Mouse (Mus musculus) lung, embryonic 15.5 days (tissue): ENCODE measurements at regions not wholly inside any gene's neighbourhood (a gene's known extent, or its start where the extent isn't known, plus 50 kb on each side); places are given as distances from the start of the nearest gene placed in this dataset.

Experiments used
- ATAC-seq: fragments of 200-750 bp; cut with Nextera tagmentation; 2 replicates; pipeline ENCODE4 v1.8.0; 2017; ENCODE audit warnings: moderate number of reproducible peaks, borderline replicate concordance; ENCODE audit not compliant: low FRiP score, low TSS enrichment; ENCODE audit errors: extremely low read depth
- H3K27ac ChIP-seq: fragments of 300-500 bp; sonication (generic); 2 replicates; pipeline ENCODE4 v1.5.1; 2015; ENCODE audit warnings: moderate library complexity, mild to moderate bottlenecking, inconsistent platforms
- H3K27me3 ChIP-seq: fragments of 300-500 bp; sonication (generic); 2 replicates; pipeline ENCODE4 v1.6.1; 2015; ENCODE audit warnings: inconsistent platforms
- H3K36me3 ChIP-seq: fragments of 300-500 bp; sonication (generic); 2 replicates; pipeline ENCODE4 v1.6.1; 2015; ENCODE audit warnings: inconsistent platforms
- H3K4me1 ChIP-seq: fragments of 300-500 bp; sonication (generic); 2 replicates; pipeline ENCODE4 v1.6.1; 2015; ENCODE audit warnings: inconsistent platforms
- H3K4me2 ChIP-seq: fragments of 300-500 bp; sonication (generic); 2 replicates; pipeline ENCODE4 v1.6.1; 2015; ENCODE audit warnings: inconsistent platforms, mild to moderate bottlenecking, moderate library complexity
- H3K4me3 ChIP-seq: fragments of 300-500 bp; sonication (generic); 2 replicates; pipeline ENCODE4 v1.5.1; 2015; ENCODE audit warnings: mild to moderate bottlenecking, inconsistent platforms
- H3K9ac ChIP-seq: fragments of 300-500 bp; sonication (generic); 2 replicates; pipeline ENCODE4 v1.6.1; 2015; ENCODE audit warnings: inconsistent platforms
- H3K9me3 ChIP-seq: fragments of 300-500 bp; sonication (generic); 2 replicates; pipeline ENCODE4 v1.6.1; 2016; ENCODE audit warnings: inconsistent platforms
- WGBS: fragments of 180-500 bp; shearing (Covaris S2); methylation state at CpG from one replicate; pipeline ENCODE4 v1.1.7; 2015; 5-methylcytosine and 5-hydroxymethylcytosine counted together

GRCm38 (mm10) chr5:28903805-28904320 is 291.9 kb upstream of the Rnf32 start:
- H3K4me1 ChIP-seq = no peaks in the 10 kb centered on the region
- H3K4me2 ChIP-seq = no peak overlapping the region
- H3K27me3 ChIP-seq = no peaks in the 10 kb centered on the region
- H3K9ac ChIP-seq = no peak overlapping the region
- 38% methylated on average over 3 of the region's 3 CpGs for WGBS
- H3K36me3 ChIP-seq = no peaks in the 10 kb centered on the region
- H3K9me3 ChIP-seq = no peaks in the 10 kb centered on the region
- ATAC-seq = no peak
- no peak overlapping the region for H3K27ac ChIP-seq
- no peak overlapping the region for H3K4me3 ChIP-seq

- no peak for ATAC-seq
- WGBS = 21% methylated on average over 10 of the region's 10 CpGs
- no peaks in the 10 kb centered on the region for H3K4me1 ChIP-seq
- no peaks in the 10 kb centered on the region for H3K36me3 ChIP-seq
- H3K9ac ChIP-seq = no peak overlapping the region
- no peak overlapping the region for H3K27ac ChIP-seq
- H3K4me2 ChIP-seq = no peak overlapping the region
- H3K9me3 ChIP-seq = no peaks in the 10 kb centered on the region
- no peaks in the 10 kb centered on the region for H3K27me3 ChIP-seq
- no peak overlapping the region for H3K4me3 ChIP-seq
Measured at GRCm38 (mm10) chr5:28892703-28893249, 303.0 kb upstream of the Rnf32 start.

- Histone ChIP-seq H3K4me3 (no peak overlapping the region), H3K4me2 (no peak overlapping the region), H3K36me3 (no peaks in the 10 kb centered on the region), H3K9me3 (no peaks in the 10 kb centered on the region), H3K4me1 (no peaks in the 10 kb centered on the region), H3K27ac (no peak overlapping the region), H3K27me3 (no peaks in the 10 kb centered on the region), H3K9ac (no peak overlapping the region)
- no peak for ATAC-seq
- 70% methylated on average over 7 of the region's 7 CpGs for WGBS
Measured at GRCm38 (mm10) chr5:28891988-28892387, 303.8 kb upstream of the Rnf32 start.

DNA sequence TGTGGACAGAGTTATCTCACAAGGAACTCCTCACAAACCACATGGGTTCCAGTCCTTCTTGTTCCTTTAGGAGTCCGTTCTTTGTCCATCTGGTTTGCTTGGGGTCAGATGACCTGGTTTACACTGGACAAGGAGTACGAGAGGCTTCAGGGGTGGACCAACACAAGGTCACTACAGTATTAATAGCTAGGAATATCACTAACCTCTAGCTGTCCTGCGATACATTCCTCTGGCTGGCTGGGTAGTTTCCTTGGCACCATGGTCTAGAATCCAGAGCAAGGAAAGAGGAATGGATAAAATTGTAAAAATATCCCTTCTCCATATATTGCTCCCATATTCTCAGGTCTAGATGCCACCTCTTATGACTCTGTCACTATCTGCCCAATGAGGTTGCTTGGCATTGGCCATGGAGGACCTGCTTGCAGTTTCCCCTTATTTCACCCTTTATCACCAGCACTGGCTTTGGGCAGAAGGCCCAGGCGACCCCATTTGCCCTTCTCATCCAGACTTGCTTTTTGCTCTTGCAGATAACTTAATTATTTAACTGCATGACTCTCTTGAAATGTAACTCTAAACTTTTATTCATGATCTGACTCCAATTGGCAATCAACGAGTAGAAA is 310.9 kb upstream of the Rnf32 start:
- Histone ChIP-seq H3K4me2 (no peak overlapping the region), H3K27ac (no peak overlapping the region), H3K4me1 (no peaks in the 10 kb centered on the region), H3K27me3 (no peaks in the 10 kb centered on the region), H3K9ac (no peak overlapping the region), H3K9me3 (no peaks in the 10 kb centered on the region), H3K36me3 (no peaks in the 10 kb centered on the region), H3K4me3 (no peak overlapping the region)
- no peak for ATAC-seq
- 78% methylated on average over 5 of the region's 5 CpGs for WGBS

DNA sequence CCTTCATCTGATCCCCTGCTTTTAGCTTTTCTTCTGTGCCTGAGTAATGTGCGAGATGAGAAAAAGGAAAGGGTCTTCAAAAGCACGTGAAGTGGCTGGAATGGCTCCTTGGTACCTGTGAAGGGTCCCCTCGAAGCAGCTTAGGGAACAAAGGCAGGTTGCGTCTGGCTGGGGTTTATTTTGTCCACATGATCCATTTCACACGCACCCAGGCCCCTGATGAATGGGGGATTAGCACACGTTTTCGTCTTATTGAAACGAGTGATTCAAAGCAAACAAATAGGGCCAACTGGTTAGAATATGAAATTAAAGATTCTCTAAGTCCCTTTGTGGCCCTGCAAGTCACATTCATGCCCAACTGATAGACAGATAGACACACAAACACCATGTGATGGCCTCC is 319.6 kb upstream of the Rnf32 start:
- no peak for ATAC-seq
- WGBS = 50% methylated on average over 8 of the region's 8 CpGs
- H3K9me3 ChIP-seq = no peaks in the 10 kb centered on the region

DNA sequence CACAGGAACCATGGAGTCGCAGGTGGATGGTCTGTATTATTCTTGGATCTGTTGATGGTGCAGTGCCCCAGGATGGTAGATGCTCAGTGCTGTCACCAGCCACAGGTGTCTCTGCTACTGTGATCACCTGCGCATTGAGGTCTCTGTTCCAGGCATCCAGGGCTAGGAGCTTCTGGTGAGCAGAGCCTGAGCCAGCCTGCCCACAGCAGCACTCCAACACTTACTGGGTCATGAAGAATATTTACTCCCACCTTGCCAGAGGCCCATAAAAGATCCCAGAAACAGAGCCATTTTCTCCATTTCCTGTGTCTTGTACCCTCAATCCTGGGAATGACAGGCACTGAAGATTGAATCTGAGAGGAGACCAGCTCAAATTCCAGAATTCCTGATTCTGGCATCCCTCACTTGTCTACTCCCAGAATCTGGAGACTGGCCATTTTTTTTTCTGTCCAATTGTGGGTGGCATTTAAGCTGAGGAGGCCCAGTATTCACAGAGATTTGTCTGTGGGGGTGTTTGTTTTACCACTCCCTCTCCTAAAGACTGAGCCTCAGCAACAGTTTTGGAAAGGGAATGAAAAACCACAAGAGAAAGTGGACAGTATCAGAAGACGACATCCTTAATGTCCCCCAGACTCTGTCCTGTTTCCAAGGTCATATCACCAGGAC is 322.1 kb upstream of the Rnf32 start:
- H3K4me1 ChIP-seq = no peaks in the 10 kb centered on the region

More for the DNA sequence above, 319.6 kb upstream of the Rnf32 start:
- no peak overlapping the region for H3K9ac ChIP-seq
- H3K4me3 ChIP-seq = no peak overlapping the region
- no peaks in the 10 kb centered on the region for H3K36me3 ChIP-seq
- no peak overlapping the region for H3K27ac ChIP-seq
- no peaks in the 10 kb centered on the region for H3K27me3 ChIP-seq
- no peaks in the 10 kb centered on the region for H3K4me1 ChIP-seq
- no peak overlapping the region for H3K4me2 ChIP-seq

DNA sequence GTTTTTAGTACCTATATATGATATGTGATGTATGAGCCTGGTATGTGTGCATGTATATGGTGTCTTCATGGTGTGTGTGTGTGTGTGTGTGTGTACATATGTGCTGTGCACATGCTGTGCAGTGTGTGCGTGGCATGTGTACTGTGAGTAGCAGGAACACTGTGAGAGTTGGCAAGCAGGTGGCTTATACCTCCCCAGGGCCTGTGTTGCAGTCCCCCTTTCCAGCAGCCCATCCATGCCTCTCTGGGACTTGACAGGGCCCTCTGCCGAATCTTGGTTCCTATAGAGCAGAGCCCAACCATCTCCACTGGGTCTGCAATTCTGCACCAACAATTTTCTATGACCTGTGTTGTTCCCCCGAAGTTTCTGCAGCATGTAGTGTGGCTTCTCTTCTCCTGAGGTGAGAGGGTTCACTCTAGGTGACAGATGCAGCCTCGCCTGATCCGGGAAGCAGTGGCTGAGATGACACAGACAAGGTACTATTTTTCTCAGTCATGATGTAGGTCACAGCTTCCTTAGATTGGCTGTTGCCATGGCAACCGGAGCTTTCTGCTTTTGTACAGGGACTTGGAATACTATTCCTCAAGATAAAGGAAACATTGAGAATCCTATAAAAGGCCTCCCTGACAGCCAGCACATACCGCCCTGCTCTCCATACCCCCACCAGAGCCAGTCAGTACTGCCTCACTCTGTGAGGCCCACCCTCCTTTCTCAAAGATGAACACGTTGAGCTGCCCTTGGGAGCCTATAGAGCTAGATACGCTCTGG is 336.0 kb upstream of the Rnf32 start:
- H3K4me1 ChIP-seq = no peaks in the 10 kb centered on the region
- no peak overlapping the region for H3K4me3 ChIP-seq
- no peak overlapping the region for H3K27ac ChIP-seq
- no peak for ATAC-seq
- 53% methylated on average over 9 of the region's 9 CpGs for WGBS
- no peak overlapping the region for H3K4me2 ChIP-seq
- no peaks in the 10 kb centered on the region for H3K27me3 ChIP-seq
- H3K9ac ChIP-seq = no peak overlapping the region
- H3K36me3 ChIP-seq = no peaks in the 10 kb centered on the region
- H3K9me3 ChIP-seq = no peaks in the 10 kb centered on the region

More for the DNA sequence above, 322.1 kb upstream of the Rnf32 start:
- no peak for ATAC-seq
- H3K9ac ChIP-seq = no peak overlapping the region
- WGBS = 89% methylated on average over 3 of the region's 3 CpGs
- no peak overlapping the region for H3K4me2 ChIP-seq
- no peak overlapping the region for H3K27ac ChIP-seq
- no peak overlapping the region for H3K4me3 ChIP-seq
- H3K27me3 ChIP-seq = no peaks in the 10 kb centered on the region
- no peaks in the 10 kb centered on the region for H3K9me3 ChIP-seq
- no peaks in the 10 kb centered on the region for H3K36me3 ChIP-seq

GRCm38 (mm10) chr5:28838141-28838925 is 357.5 kb upstream of the Rnf32 start:
- no peak overlapping the region for H3K27ac ChIP-seq

GRCm38 (mm10) chr5:28819091-28819490 is 352.0 kb upstream of the Shh start:
- no peak for ATAC-seq
- H3K9me3 ChIP-seq = no peaks in the 10 kb centered on the region
- no peak overlapping the region for H3K4me3 ChIP-seq
- 88% methylated on average over 5 of the region's 5 CpGs for WGBS
- H3K27me3 ChIP-seq = no peaks in the 10 kb centered on the region
- H3K9ac ChIP-seq = no peak overlapping the region
- H3K27ac ChIP-seq = no peak overlapping the region
- H3K4me1 ChIP-seq = no peaks in the 10 kb centered on the region
- no peaks in the 10 kb centered on the region for H3K36me3 ChIP-seq
- no peak overlapping the region for H3K4me2 ChIP-seq

More at GRCm38 (mm10) chr5:28838141-28838925, 357.5 kb upstream of the Rnf32 start:
- no peaks in the 10 kb centered on the region for H3K36me3 ChIP-seq
- H3K27me3 ChIP-seq = no peaks in the 10 kb centered on the region
- no peak overlapping the region for H3K4me3 ChIP-seq
- no peak overlapping the region for H3K9ac ChIP-seq
- ATAC-seq = no peak
- no peaks in the 10 kb centered on the region for H3K4me1 ChIP-seq
- WGBS = 74% methylated on average over 12 of the region's 12 CpGs
- no peaks in the 10 kb centered on the region for H3K9me3 ChIP-seq
- H3K4me2 ChIP-seq = no peak overlapping the region

- Histone ChIP-seq H3K27ac (no peak overlapping the region), H3K4me2 (no peak overlapping the region), H3K36me3 (no peaks in the 10 kb centered on the region), H3K9me3 (no peaks in the 10 kb centered on the region), H3K4me1 (no peaks in the 10 kb centered on the region), H3K4me3 (no peak overlapping the region), H3K27me3 (no peaks in the 10 kb centered on the region), H3K9ac (no peak overlapping the region)
- 49% methylated on average over 5 of the region's 5 CpGs for WGBS
- ATAC-seq = no peak
Measured at GRCm38 (mm10) chr5:28807950-28808349, 340.9 kb upstream of the Shh start.

GRCm38 (mm10) chr5:28799464-28799863 is 332.4 kb upstream of the Shh start:
- Histone ChIP-seq H3K4me2 (no peak overlapping the region), H3K9ac (no peak overlapping the region), H3K4me3 (no peak overlapping the region), H3K36me3 (no peaks in the 10 kb centered on the region), H3K9me3 (no peaks in the 10 kb centered on the region), H3K27ac (peak overlapping the region; percentile 29), H3K4me1 (peaks cover 13% of the 10 kb centered on the region), H3K27me3 (no peaks in the 10 kb centered on the region)
- no peak; the same call in 1 of the 2 replicates for ATAC-seq
- WGBS = 55% methylated on average over 2 of the region's 2 CpGs
